Mouse (Mus musculus) skeletal muscle tissue, postnatal 0 days (tissue): Measurements from ENCODE around the gene C1ql2. TPM values are rescaled to one million over a fixed set of nuclear protein-coding genes. Genes with fewer than 3 reads are reported as not detected.

Experiments
- polyA plus RNA-seq: library from polyadenylated mRNA; unstranded; fragments of >200 nt; fragmentation: Nextera tagmentation; extraction: Ambion mirVana; gene quantifications from 2 replicates; pipeline ENCODE4 v1.2.1, GENCODE M21; 2015

Gene C1ql2
- polyA plus RNA-seq, result not detected in 2 replicates

GRCm38 (mm10) chr1:120340419-120341171, at the start of gene C1ql2:
TSS of gene C1ql2 (plus strand) at chr1:120340582.

Other genes with a start within 250 kb of the C1ql2 start
- 1,272 and 1,702 TPM in 2 replicates for gene Dbi, start 219.5 kb upstream of the C1ql2 start, polyA plus RNA-seq
- 8.1 and 10.7 TPM in 2 replicates for gene 3110009E18Rik, start 219.4 kb upstream of the C1ql2 start, polyA plus RNA-seq
- 25.4 and 25.8 TPM in 2 replicates for gene Steap3, start 67.9 kb upstream of the C1ql2 start, polyA plus RNA-seq
- gene Marco, start 164.4 kb downstream of the C1ql2 start, polyA plus RNA-seq, result 0.50 and 1.00 TPM in 2 replicates